Mouse (Mus musculus) T-helper 17 cell (primary cell): ENCODE measurements around the gene Ccp110.

Experiments
- in situ Hi-C, 2 experiments: fragments of 300-600 bp; cut with MboI, MseI; formaldehyde crosslinking; loops; 1 replicate in 1 of 2; 2 replicates in 1 of 2; pipeline ENCODE4 v1.15.1; 2025; ENCODE audit warnings: high pct_unique_total_duplicates in 2 of 2

Gene Ccp110

GRCm38 (mm10) chr7:118712228-118713173 is at the start of gene Ccp110:
Gene Ccp110, plus strand, starts transcription at chr7:118712552.
- in situ Hi-C loops = loop anchor here (10.0 to 25.0 kb wide), 3 partner anchors 142 to 1925 kb away; partner anchors contain the start of genes Iqck (in 1 of the 2), Knop1 (in 1 of the 2), Rps15a (in 1 of the 2) and Uqcrc2 (in 1 of the 2)

DNA sequence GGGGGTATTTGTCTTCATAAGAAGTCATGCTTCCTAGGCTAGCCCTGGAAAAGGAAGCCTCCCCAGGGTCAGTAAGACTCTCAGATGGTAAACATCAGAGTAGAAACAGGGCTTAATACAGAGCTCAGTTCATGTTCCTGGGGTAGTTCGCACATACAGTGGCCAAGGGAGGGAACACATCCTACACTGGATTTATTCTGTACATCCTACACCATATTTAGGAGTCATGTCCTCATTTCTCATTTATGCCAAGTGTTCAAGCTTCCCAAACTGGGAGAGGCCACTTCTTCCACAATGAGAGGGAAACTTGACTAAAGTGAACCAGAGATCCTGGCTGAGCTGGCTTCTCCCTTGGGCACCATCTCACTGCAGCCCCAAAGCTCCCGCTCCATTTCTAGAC is 44.6 kb upstream of the Ccp110 start:
- in situ Hi-C loops = loop anchor here in 1 of 2 experiments (5.0 kb wide), 1 partner anchor 65 kb away; no protein-coding TSS in a partner anchor

GRCm38 (mm10) chr7:118670142-118670541 is 42.2 kb upstream of the Ccp110 start:
- in situ Hi-C loops = no loop called here

DNA sequence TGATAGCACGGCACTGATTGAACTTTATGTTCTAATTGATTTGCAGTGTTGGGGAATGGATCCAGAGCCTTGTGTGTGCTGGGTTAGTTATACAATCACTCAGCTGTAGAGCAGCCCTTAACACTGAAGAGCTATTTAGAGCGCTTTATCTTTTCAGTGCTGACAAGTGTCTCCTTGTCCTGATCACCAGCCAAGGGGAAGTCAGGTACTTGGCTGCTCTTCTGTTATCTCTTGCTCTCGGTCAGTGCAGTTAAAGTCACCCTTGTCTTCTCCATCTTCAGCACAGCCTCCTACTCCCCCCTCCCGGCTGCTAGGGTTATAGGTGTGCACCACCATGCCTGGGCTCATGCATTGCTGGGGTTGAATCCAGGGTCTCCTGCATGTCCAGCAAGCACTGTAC is 35.5 kb upstream of the Ccp110 start:
- in situ Hi-C loops = no loop called here

DNA sequence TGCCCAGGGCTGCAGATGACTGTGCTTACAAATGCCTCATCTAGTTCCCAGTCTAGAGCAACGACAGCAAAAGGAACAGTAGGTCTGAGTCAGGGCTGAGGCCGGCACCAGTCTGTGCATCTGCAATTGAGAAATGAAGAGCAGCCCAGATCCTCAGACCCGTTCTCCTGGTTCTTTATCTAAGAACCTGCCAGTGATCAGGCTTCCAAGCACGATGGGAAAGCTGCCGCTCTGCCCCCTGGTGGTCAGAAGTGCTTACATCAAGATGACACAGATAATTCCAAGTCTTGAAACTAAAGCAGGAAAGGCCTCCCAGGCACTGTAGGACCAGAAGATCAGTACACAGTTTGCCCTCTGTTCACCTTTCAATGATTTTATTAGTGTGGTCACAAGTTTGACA is 24.2 kb upstream of the Ccp110 start:
- in situ Hi-C loops = no loop called here

GRCm38 (mm10) chr7:118689088-118689487 is 23.3 kb upstream of the Ccp110 start:
- in situ Hi-C loops = no loop called here

DNA sequence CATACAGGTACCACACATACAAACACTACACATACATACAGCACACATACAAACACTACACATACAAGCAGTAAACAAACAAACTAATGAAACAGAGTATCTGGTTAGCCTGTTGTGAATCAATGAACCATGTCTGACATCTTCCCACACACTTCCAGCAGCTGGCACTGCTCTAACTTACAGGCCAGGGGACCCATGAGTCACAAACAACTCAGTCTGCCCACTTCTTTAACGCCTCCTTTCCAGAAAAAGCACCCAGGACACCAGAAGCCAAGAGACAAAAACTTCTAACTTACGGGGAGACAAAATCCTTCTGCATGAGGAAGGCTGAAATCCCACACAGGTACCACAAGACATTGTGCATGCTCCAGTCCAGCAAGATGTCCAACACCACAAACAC is 21.1 kb upstream of the Ccp110 start:
- in situ Hi-C loops = no loop called here

GRCm38 (mm10) chr7:118696146-118696545 is 16.2 kb upstream of the Ccp110 start:
- in situ Hi-C loops = no loop called here

DNA sequence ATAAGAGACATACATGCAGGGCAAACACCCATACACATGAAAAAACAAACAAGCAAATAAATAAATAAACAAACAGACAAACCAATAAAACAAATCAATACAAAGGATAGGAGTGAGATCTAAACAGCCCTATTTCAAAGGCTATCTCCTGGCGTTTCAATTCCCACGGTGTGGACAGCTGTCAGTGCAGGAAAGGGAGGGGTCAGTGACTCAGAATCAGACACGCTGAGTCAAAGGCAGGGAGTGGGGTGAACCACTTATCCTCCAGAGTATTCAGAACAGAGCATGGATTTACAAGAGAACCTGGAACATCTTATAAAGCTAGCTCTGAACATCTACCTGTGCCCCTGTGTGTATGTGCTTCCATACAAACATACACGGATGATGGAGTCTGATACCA is 15.2 kb upstream of the Ccp110 start:
- in situ Hi-C loops = no loop called here

DNA sequence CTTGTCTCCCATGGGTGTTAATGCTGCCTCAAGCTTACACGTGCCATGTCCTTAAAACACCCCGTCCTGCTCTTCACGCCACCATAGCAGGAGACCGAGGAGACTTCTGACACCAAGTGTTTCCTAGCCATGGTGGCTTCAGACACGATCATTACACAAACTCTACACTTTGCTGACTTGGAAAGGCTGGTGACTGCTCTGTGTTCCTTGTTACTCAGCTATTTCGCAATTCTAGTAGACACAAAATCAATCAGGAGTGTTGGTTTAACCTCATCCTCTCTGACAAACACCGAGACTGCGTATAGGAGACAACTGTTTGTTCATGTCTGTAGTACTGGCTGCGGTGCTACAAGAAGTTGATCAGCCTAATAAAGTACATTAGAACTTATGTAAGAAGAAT is 13.5 kb upstream of the Ccp110 start:
- in situ Hi-C loops = no loop called here

DNA sequence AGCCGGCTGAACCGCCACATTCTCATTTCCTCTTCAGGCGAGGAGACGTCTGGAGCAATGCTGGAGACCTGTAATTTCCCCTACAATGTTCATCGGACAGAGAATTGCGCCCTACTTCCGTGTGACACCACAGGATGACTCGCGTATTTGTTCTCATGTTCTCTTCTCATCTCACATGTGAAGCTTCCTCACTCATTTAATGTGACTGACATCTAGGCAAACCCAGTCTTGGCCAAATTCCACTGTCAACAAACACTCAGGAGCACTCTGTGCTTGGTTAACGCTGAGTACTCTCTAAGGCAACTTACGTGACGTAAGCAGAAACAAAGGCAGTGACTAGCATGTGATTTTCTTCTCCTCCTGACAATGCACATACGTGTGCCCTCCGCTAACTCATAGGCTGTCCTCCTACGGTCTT is 9.2 kb upstream of the Ccp110 start:
- in situ Hi-C loops = loop anchor here (5.0 to 25.0 kb wide), 3 partner anchors 566 to 1934 kb away; partner anchors contain the start of genes Rps15a (in 1 of the 2) and Uqcrc2 (in 1 of the 2)

DNA sequence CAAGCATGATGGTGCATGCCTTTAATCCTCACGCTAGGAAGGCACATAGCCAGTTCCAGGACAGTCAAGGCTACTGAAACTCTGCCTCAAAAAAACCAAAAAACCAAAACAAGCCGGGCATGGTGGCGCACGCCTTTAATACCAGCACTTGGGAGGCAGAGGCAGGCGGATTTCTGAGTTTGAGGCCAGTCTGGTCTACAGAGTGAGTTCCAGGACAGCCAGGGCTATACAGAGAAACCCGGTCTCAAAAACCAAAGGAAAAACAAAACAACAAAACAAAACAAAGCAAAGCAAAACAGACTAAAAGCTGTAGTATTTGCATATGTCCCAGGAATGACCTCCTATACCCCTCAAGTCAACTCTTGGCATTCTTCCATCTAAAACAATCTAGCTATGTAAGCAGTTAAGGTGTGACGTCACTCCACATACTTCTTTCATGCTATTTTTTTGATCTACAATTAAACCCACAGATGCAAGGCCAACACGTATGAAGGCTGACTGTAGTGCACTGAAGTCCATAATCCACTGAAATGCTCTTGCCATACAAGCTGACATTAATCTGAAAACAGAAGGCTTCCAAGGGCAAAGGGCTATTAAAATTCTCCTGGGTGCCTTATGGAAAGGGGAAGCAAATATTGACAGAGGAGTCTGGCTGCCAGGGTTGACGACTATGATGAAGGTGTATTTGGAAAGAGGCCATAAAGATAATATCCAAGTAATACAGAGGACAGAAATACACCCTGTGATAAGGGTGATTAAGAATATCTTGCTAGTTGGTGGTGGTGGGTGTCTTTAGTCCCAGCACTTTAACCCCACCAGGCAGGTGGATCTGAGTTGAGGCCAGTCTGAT is 8.1 kb upstream of the Ccp110 start:
- in situ Hi-C loops = loop anchor here (5.0 to 25.0 kb wide), 3 partner anchors 567 to 1933 kb away; partner anchors contain the start of genes Rps15a (in 1 of the 2) and Uqcrc2 (in 1 of the 2)

- in situ Hi-C loops = loop anchor here in 1 of 2 experiments (25.0 kb wide), 2 partner anchors 593 to 1932 kb away; partner anchors contain the start of genes Rps15a and Uqcrc2
These were observed 7.0 kb upstream of the Ccp110 start, which contains the start of gene Gde1 for GRCm38 (mm10) chr7:118705101-118705961. Gene Gde1, minus strand, starts transcription at chr7:118705778.

DNA sequence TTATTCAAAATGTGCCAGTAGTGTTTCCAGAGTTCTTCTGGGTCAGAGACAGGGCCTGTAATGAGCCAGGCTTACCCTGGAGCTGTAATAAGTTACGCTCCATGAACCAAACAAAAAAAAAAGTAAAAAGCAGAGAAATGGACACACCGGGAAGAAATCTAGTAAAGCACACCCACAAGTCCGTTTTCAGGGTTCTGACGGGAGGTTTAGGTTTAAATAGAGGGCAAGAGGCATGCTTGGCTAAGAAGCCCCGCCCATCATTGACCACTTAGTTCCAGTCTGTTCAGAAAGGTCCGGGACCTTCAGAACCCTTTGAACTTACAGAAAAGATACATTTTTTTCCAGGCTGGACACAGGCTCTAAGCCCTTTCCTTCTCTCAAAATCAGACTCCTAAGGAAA is 6.3 kb upstream of the Ccp110 start:
- in situ Hi-C loops = loop anchor here in 1 of 2 experiments (25.0 kb wide), 2 partner anchors 594 to 1931 kb away; partner anchors contain the start of genes Rps15a and Uqcrc2

DNA sequence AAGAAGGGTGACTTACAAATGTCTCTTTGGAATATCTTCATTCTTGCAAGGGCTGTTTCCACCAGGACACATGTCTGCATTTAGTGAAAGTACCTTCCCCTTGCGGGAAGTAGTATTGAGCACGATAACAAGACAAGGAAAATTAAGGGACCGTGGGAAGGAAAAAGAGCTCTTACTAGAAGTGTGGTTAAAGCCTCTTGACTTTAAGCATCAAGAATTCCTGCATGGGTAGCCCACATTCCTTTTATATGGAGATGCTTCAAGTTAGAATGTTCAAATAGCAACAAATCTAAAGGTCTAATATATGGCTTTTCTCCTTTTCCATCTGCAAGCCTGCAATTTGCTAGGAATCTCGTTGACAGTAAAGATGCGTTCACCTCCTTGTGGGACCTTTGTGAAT is 5.9 kb upstream of the Ccp110 start:
- in situ Hi-C loops = loop anchor here in 1 of 2 experiments (25.0 kb wide), 2 partner anchors 594 to 1931 kb away; partner anchors contain the start of genes Rps15a and Uqcrc2

- in situ Hi-C loops = loop anchor here in 1 of 2 experiments (25.0 kb wide), 2 partner anchors 595 to 1930 kb away; partner anchors contain the start of genes Rps15a and Uqcrc2
These were observed 5.1 kb upstream of the Ccp110 start for GRCm38 (mm10) chr7:118707216-118707615.

GRCm38 (mm10) chr7:118708002-118708401 is 4.3 kb upstream of the Ccp110 start:
- in situ Hi-C loops = loop anchor here in 1 of 2 experiments (25.0 kb wide), 2 partner anchors 596 to 1929 kb away; partner anchors contain the start of genes Rps15a and Uqcrc2

DNA sequence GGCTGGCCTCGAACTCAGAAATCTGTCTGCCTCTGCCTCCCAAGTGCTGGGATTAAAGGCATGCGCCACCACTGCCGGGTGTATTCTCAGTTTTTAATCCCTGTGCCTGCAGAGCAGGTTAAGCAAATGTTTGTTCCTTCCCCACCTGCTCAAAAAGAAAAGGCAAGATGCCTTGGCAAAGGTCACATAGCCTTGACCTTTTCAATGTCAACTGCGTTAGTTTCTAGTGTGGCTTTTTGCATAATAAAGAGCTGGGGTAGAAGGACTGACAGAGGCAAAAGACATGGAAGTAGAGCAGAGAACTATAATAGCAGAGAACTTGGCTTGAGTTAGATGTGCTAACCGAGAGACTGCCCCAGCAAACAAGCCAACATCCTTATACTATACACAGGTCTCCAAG is 1.6 kb upstream of the Ccp110 start:
- in situ Hi-C loops = loop anchor here (10.0 to 25.0 kb wide), 3 partner anchors 144 to 1927 kb away; partner anchors contain the start of genes Iqck (in 1 of the 2), Knop1 (in 1 of the 2), Rps15a (in 1 of the 2) and Uqcrc2 (in 1 of the 2)

- in situ Hi-C loops = loop anchor here (10.0 to 25.0 kb wide), 3 partner anchors 140 to 1922 kb away; partner anchors contain the start of genes Iqck (in 1 of the 2), Knop1 (in 1 of the 2), Rps15a (in 1 of the 2) and Uqcrc2 (in 1 of the 2)
These were observed 2.5 kb downstream of the Ccp110 start for GRCm38 (mm10) chr7:118714873-118715272.
